In the genomic region with DNA sequence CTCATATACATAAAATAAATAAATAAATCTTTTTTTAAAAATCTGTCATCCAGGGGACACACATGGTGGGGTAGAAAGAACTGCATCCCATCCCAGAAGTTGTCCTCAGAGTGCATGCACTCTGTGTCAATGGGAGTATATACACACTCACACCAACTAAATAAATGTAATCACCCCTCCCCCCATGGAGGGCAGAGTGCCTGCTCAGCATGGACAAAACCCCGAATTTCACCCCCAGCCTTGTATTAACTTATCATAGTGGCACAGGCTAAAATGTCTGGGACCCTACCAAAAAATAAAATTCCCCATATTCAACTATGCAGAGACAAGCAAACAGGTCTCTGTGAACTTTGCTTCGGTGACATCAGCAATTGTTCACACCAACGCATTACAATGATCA, we compare ENCODE assay signal across 12 mouse cellular contexts. TPM values are rescaled to one million over a fixed set of nuclear protein-coding genes. Genes with fewer than 3 reads are reported as not detected.
DNase-seq lines count a peak whose midpoint lies in the region; ATAC-seq and TF ChIP-seq lines count a peak whose summit lies in the region.
"Had no signal": no experiment of that assay in that cellular context is flagged by ENCODE, and none has a peak within 500 bp of the region (broad histone marks: within the 10 kb centered on the region; RNA-seq: fewer than 3 reads in every experiment).

No protein-coding gene starts in this region.

- TF ChIP-seq CTCF in gastrocnemius, adult 2 months (IDR thresholded peaks at IDR 0.05) = no peak
- no peak for TF ChIP-seq CTCF in thymus, adult 2 months (IDR thresholded peaks at IDR 0.05; ENCODE audit: borderline replicate concordance, control insufficient read depth, extremely low read depth, insufficient read depth, low read length, poor library complexity)

- no peak for DNase-seq in gastrocnemius, adult 2 months
- DNase-seq in gastrocnemius, adult 8-10 months (ENCODE audit: low spot score in 2 of 2) = no peak
- DNase-seq in midbrain, embryonic 10.5 days (ENCODE audit: low spot score) = no peak
- DNase-seq in intestine, embryonic 14.5 days (ENCODE audit: low spot score) = no peak
- no peak for DNase-seq in thymus, adult 2 months
- DNase-seq in layer of hippocampus, postnatal 25 days (ENCODE audit: extremely low spot score in 1 of 2, low spot score in 1 of 2) = no peak
- DNase-seq: gastrocnemius, postnatal 14 days; right cerebral cortex, adult 18-20 months had no signal

- H3K27ac ChIP-seq in gastrocnemius, adult 2 months = no peak overlapping the region
- H3K27ac ChIP-seq in midbrain, embryonic 10.5 days (replicated peaks) = no peak overlapping the region
- H3K27ac ChIP-seq in midbrain, embryonic 16.5 days (ENCODE audit: low read length) = no peak overlapping the region
- H3K27ac ChIP-seq in intestine, embryonic 14.5 days (ENCODE audit: low read depth) = no peak overlapping the region
- no peak overlapping the region for H3K27ac ChIP-seq in neural tube, embryonic 15.5 days (replicated peaks)
- H3K27ac ChIP-seq in thymus, adult 2 months (ENCODE audit: control insufficient read depth, insufficient read depth, low read length) = no peak overlapping the region

- H3K27me3 ChIP-seq in midbrain, embryonic 10.5 days (ENCODE audit: low read depth, poor library complexity, severe bottlenecking) = peaks cover 16% of the 10 kb centered on the region
- peaks cover 6% of the 10 kb centered on the region for H3K27me3 ChIP-seq in midbrain, embryonic 16.5 days (ENCODE audit: control insufficient read depth, insufficient read depth, low read depth, low read length)
- H3K27me3 ChIP-seq in intestine, embryonic 14.5 days (replicated peaks; ENCODE audit: control insufficient read depth, insufficient read depth, low read length) = peaks cover 3% of the 10 kb centered on the region
- H3K27me3 ChIP-seq in neural tube, embryonic 15.5 days (replicated peaks) = peaks cover 8% of the 10 kb centered on the region
- no peaks in the 10 kb centered on the region for H3K27me3 ChIP-seq in thymus, adult 2 months (ENCODE audit: control insufficient read depth, insufficient read depth, low read length)

- intact Hi-C loops in gastrocnemius, adult 2 months (cut with DNase I) = loop anchor here (5.0 kb wide), 1 partner anchor 118 kb away; a partner anchor contains a TSS

- H3K36me3 ChIP-seq in midbrain, embryonic 10.5 days = peaks cover 12% of the 10 kb centered on the region
- no peaks in the 10 kb centered on the region for H3K36me3 ChIP-seq in midbrain, embryonic 16.5 days (ENCODE audit: control insufficient read depth, insufficient read depth, low read length)
- no peaks in the 10 kb centered on the region for H3K36me3 ChIP-seq in intestine, embryonic 14.5 days (ENCODE audit: control insufficient read depth, insufficient read depth, low read length)
- H3K36me3 ChIP-seq in neural tube, embryonic 15.5 days = no peaks in the 10 kb centered on the region
- no peaks in the 10 kb centered on the region for H3K36me3 ChIP-seq in thymus, adult 2 months (ENCODE audit: control insufficient read depth, insufficient read depth, low read length)
- H3K36me3 ChIP-seq: limb, embryonic 15.5 days had no signal

- WGBS in midbrain, embryonic 10.5 days = 81% methylated on average over 3 of the region's 3 CpGs
- WGBS in midbrain, embryonic 16.5 days = 71% methylated on average over 3 of the region's 3 CpGs
- 70% methylated on average over 3 of the region's 3 CpGs for WGBS in intestine, embryonic 14.5 days
- WGBS in neural tube, embryonic 15.5 days = 73% methylated on average over 3 of the region's 3 CpGs
- WGBS in thymus, adult 2 months = 76% methylated on average over 3 of the region's 3 CpGs

- no peak overlapping the region for H3K9ac ChIP-seq in midbrain, embryonic 16.5 days (ENCODE audit: low read depth, low read length)
- H3K9ac ChIP-seq in intestine, embryonic 14.5 days (ENCODE audit: low read length) = no peak overlapping the region
- H3K9ac ChIP-seq in neural tube, embryonic 15.5 days (replicated peaks) = no peak overlapping the region
- H3K9ac ChIP-seq: limb, embryonic 15.5 days had no signal

- H3K4me3 ChIP-seq in gastrocnemius, adult 2 months = peak overlapping the region; percentile 84; the same call in 1 of the 2 replicates
- H3K4me3 ChIP-seq in midbrain, embryonic 10.5 days = peak overlapping the region; percentile 78
- no peak overlapping the region for H3K4me3 ChIP-seq in midbrain, embryonic 16.5 days (ENCODE audit: low read depth, low read length)
- H3K4me3 ChIP-seq in intestine, embryonic 14.5 days (ENCODE audit: low read depth, low read length) = no peak overlapping the region
- no peak overlapping the region; the same call in 1 of the 2 replicates for H3K4me3 ChIP-seq in neural tube, embryonic 15.5 days (replicated peaks)
- no peak overlapping the region for H3K4me3 ChIP-seq in thymus, adult 2 months (ENCODE audit: control insufficient read depth, insufficient read depth, low read length)

- H3K4me2 ChIP-seq in midbrain, embryonic 16.5 days (ENCODE audit: low read length) = no peak overlapping the region
- peak overlapping the region; percentile 61; the same call in 1 of the 2 replicates for H3K4me2 ChIP-seq in intestine, embryonic 14.5 days (ENCODE audit: low read length)
- peak overlapping the region; percentile 68 for H3K4me2 ChIP-seq in neural tube, embryonic 15.5 days

- no peaks in the 10 kb centered on the region for H3K9me3 ChIP-seq in midbrain, embryonic 10.5 days (replicated peaks)
- H3K9me3 ChIP-seq in midbrain, embryonic 16.5 days (replicated peaks; ENCODE audit: control insufficient read depth, low read length, poor library complexity, severe bottlenecking) = no peaks in the 10 kb centered on the region
- H3K9me3 ChIP-seq in intestine, embryonic 14.5 days (ENCODE audit: control insufficient read depth, low read length) = no peaks in the 10 kb centered on the region
- no peaks in the 10 kb centered on the region for H3K9me3 ChIP-seq in neural tube, embryonic 15.5 days (replicated peaks)
- H3K9me3 ChIP-seq: limb, embryonic 15.5 days had no signal

- no peak for ATAC-seq in midbrain, embryonic 16.5 days
- no peak for ATAC-seq in intestine, embryonic 14.5 days (replicated peaks; ENCODE audit: low FRiP score, low TSS enrichment, low read depth)
- ATAC-seq in neural tube, embryonic 15.5 days (ENCODE audit: low FRiP score) = no peak

- peaks cover 26% of the 10 kb centered on the region for H3K4me1 ChIP-seq in midbrain, embryonic 10.5 days
- peaks cover 23% of the 10 kb centered on the region for H3K4me1 ChIP-seq in midbrain, embryonic 16.5 days (ENCODE audit: control insufficient read depth, insufficient read depth, low read length)
- H3K4me1 ChIP-seq in intestine, embryonic 14.5 days (replicated peaks; ENCODE audit: control insufficient read depth, insufficient read depth, low read length) = no peaks in the 10 kb centered on the region; the same call in 1 of the 2 replicates
- peaks cover 9% of the 10 kb centered on the region for H3K4me1 ChIP-seq in neural tube, embryonic 15.5 days
- H3K4me1 ChIP-seq in thymus, adult 2 months (replicated peaks; ENCODE audit: control insufficient read depth, insufficient read depth, low read length) = 0 out of 2 replicates have a peak, but pooled peaks cover 3% of the 10 kb centered on the region

- TF ChIP-seq POLR2A in thymus, adult 2 months (IDR thresholded peaks at IDR 0.05; ENCODE audit: control insufficient read depth, extremely low read depth, insufficient read depth, low read length, poor library complexity) = no peak

RNA-seq across cellular contexts. Expression of a gene that starts 0.9 kb away (rescaled TPM):
- 1 to 10 TPM; 1.7 to 3.1 TPM for total RNA-seq in gastrocnemius, adult 2 months (2021)
- total RNA-seq in gastrocnemius, adult 8-10 months (2022) = 1 to 10 TPM; 2.4 to 3.0 (median 2.7) TPM
- 8.1 and 8.6 TPM in 2 replicates for polyA plus RNA-seq in midbrain, embryonic 10.5 days (2016; fragmentation: Nextera tagmentation; extraction: Ambion mirVana)
- polyA plus RNA-seq in midbrain, embryonic 16.5 days (2015; fragmentation: Nextera tagmentation; extraction: Ambion mirVana) = 9.5 and 10.5 TPM in 2 replicates
- 11.7 and 12.8 TPM in 2 replicates for polyA plus RNA-seq in intestine, embryonic 14.5 days (2014; fragmentation: Nextera tagmentation; extraction: Ambion mirVana)
- polyA plus RNA-seq in neural tube, embryonic 15.5 days (2015; fragmentation: Nextera tagmentation; extraction: Ambion mirVana) = 9.5 and 10.8 TPM in 2 replicates
- polyA plus RNA-seq in thymus, adult 2 months (2012; rRNA removed) = 6.7 and 7.6 TPM in 2 replicates
- total RNA-seq in layer of hippocampus, postnatal 25 days (2021) = 10 to 100 TPM; 14.7 to 16.0 TPM

RNA-seq across cellular contexts. Expression of a gene that starts 8.7 kb away (rescaled TPM):
- total RNA-seq in gastrocnemius, adult 2 months (2021) = under 1 TPM; 0.23 to 0.25 TPM
- total RNA-seq in gastrocnemius, adult 8-10 months (2022) = under 1 TPM in 2 of 4 experiments, not detected in 2; 0.17 to 0.31 TPM
- 8.9 and 10.2 TPM in 2 replicates for polyA plus RNA-seq in midbrain, embryonic 10.5 days (2016; fragmentation: Nextera tagmentation; extraction: Ambion mirVana)
- 1.2 and 1.4 TPM in 2 replicates for polyA plus RNA-seq in midbrain, embryonic 16.5 days (2015; fragmentation: Nextera tagmentation; extraction: Ambion mirVana)
- 4.1 and 4.2 TPM in 2 replicates for polyA plus RNA-seq in intestine, embryonic 14.5 days (2014; fragmentation: Nextera tagmentation; extraction: Ambion mirVana)
- 1.0 and 2.2 TPM in 2 replicates for polyA plus RNA-seq in neural tube, embryonic 15.5 days (2015; fragmentation: Nextera tagmentation; extraction: Ambion mirVana)
- polyA plus RNA-seq in thymus, adult 2 months (2012; rRNA removed) = 3.8 and 4.9 TPM in 2 replicates
- total RNA-seq in layer of hippocampus, postnatal 25 days (2021) = 1 to 10 TPM; 7.3 to 9.5 TPM
- total RNA-seq: monocyte, adult 5-6 weeks had no signal

RNA-seq across cellular contexts. Expression of a gene that starts 17.8 kb away (rescaled TPM):
- under 1 TPM; 0.36 to 0.98 TPM for total RNA-seq in gastrocnemius, adult 2 months (2021)
- total RNA-seq in gastrocnemius, adult 8-10 months (2022) = 1 to 10 TPM in 1 of 4 experiments, under 1 TPM in 3; 0.36 to 1.1 (median 0.60) TPM
- polyA plus RNA-seq in midbrain, embryonic 10.5 days (2016; fragmentation: Nextera tagmentation; extraction: Ambion mirVana) = 14.7 and 22.4 TPM in 2 replicates
- polyA plus RNA-seq in midbrain, embryonic 16.5 days (2015; fragmentation: Nextera tagmentation; extraction: Ambion mirVana) = 112 and 115 TPM in 2 replicates
- polyA plus RNA-seq in intestine, embryonic 14.5 days (2014; fragmentation: Nextera tagmentation; extraction: Ambion mirVana) = 8.2 and 8.7 TPM in 2 replicates
- 86.4 and 100 TPM in 2 replicates for polyA plus RNA-seq in neural tube, embryonic 15.5 days (2015; fragmentation: Nextera tagmentation; extraction: Ambion mirVana)
- polyA plus RNA-seq in thymus, adult 2 months (2012; rRNA removed) = 3.8 and 5.5 TPM in 2 replicates
- total RNA-seq in layer of hippocampus, postnatal 25 days (2021) = 100 to 1,000 TPM; 334 to 345 TPM
- total RNA-seq: monocyte, adult 5-6 weeks had no signal

RNA-seq across cellular contexts. Expression of a gene that starts 27.3 kb away (rescaled TPM):
- 10 to 100 TPM; 11.6 to 11.8 TPM for total RNA-seq in gastrocnemius, adult 2 months (2021)
- total RNA-seq in gastrocnemius, adult 8-10 months (2022) = 10 to 100 TPM; 11.1 to 13.9 (median 13.1) TPM
- 39.0 and 39.2 TPM in 2 replicates for polyA plus RNA-seq in midbrain, embryonic 10.5 days (2016; fragmentation: Nextera tagmentation; extraction: Ambion mirVana)
- 45.5 and 47.2 TPM in 2 replicates for polyA plus RNA-seq in midbrain, embryonic 16.5 days (2015; fragmentation: Nextera tagmentation; extraction: Ambion mirVana)
- polyA plus RNA-seq in intestine, embryonic 14.5 days (2014; fragmentation: Nextera tagmentation; extraction: Ambion mirVana) = 57.1 and 59.6 TPM in 2 replicates
- 52.8 and 54.6 TPM in 2 replicates for polyA plus RNA-seq in neural tube, embryonic 15.5 days (2015; fragmentation: Nextera tagmentation; extraction: Ambion mirVana)
- polyA plus RNA-seq in thymus, adult 2 months (2012; rRNA removed) = 40.0 and 47.7 TPM in 2 replicates
- total RNA-seq in layer of hippocampus, postnatal 25 days (2021) = 10 to 100 TPM; 40.2 to 45.0 TPM

RNA-seq across cellular contexts. Expression of a gene that starts 27.4 kb away (rescaled TPM):
- total RNA-seq in gastrocnemius, adult 2 months (2021) = 1 to 10 TPM in 1 of 2 experiments, under 1 TPM in 1; 0.66 to 1.1 TPM
- under 1 TPM in 1 of 4 experiments, not detected in 3; 0.38 TPM for total RNA-seq in gastrocnemius, adult 8-10 months (2022)
- polyA plus RNA-seq in midbrain, embryonic 10.5 days (2016; fragmentation: Nextera tagmentation; extraction: Ambion mirVana) = 4.2 and 4.6 TPM in 2 replicates
- 11.6 and 12.7 TPM in 2 replicates for polyA plus RNA-seq in midbrain, embryonic 16.5 days (2015; fragmentation: Nextera tagmentation; extraction: Ambion mirVana)
- polyA plus RNA-seq in intestine, embryonic 14.5 days (2014; fragmentation: Nextera tagmentation; extraction: Ambion mirVana) = 3.8 and 4.2 TPM in 2 replicates
- polyA plus RNA-seq in neural tube, embryonic 15.5 days (2015; fragmentation: Nextera tagmentation; extraction: Ambion mirVana) = 8.9 and 10.0 TPM in 2 replicates
- 1.3 and 1.9 TPM in 2 replicates for polyA plus RNA-seq in thymus, adult 2 months (2012; rRNA removed)
- total RNA-seq in layer of hippocampus, postnatal 25 days (2021) = 10 to 100 TPM; 13.2 to 18.5 TPM
- total RNA-seq: monocyte, adult 5-6 weeks had no signal

Comparison
In these comparisons a context has a peak if more than half of its experiments do, and no peak if none do; other contexts are left out.
1. H3K4me3 ChIP-seq: peak in gastrocnemius, adult 2 months (single experiment) and midbrain, embryonic 10.5 days (single experiment); none in midbrain, embryonic 16.5 days (single experiment), intestine, embryonic 14.5 days (single experiment), neural tube, embryonic 15.5 days (single experiment) and thymus, adult 2 months (single experiment).